8 mouse cellular contexts compared by ENCODE assay signal in genomic region chr7:34132355-34133079, GRCm38 (mm10). TPM values are rescaled to one million over a fixed set of nuclear protein-coding genes. Genes with fewer than 3 reads are reported as not detected.
DNase-seq lines count a peak whose midpoint lies in the region; ATAC-seq lines count a peak whose summit lies in the region.

No protein-coding gene starts in this region.

- peak; percentile 37 to 42 for DNase-seq in right cerebral cortex, postnatal 10 days (ENCODE audit: low spot score in 2 of 2)
- DNase-seq in right cerebral cortex, postnatal 25 days, result no peak
- DNase-seq in embryo, embryonic 11.5 days (ENCODE audit: low read depth, low spot score), result peak; percentile 22
- peak; percentile 58 to 72 for DNase-seq in kidney, postnatal 4 days
- DNase-seq in B cell, adult 2 months, result no peak
- DNase-seq in layer of hippocampus, adult 11-12 months (ENCODE audit: low spot score), result no peak

- H3K27me3 ChIP-seq in heart, embryonic 16.5 days (ENCODE audit: control insufficient read depth, insufficient read depth, low read length), result no peaks in the 10 kb centered on the region
- H3K27me3 ChIP-seq in midbrain, embryonic 15.5 days (replicated peaks), result no peaks in the 10 kb centered on the region

- WGBS in heart, embryonic 16.5 days, result under 1% methylated on average over 85 of the region's 116 CpGs
- 1% methylated on average over 65 of the region's 116 CpGs for WGBS in midbrain, embryonic 15.5 days

- peak overlapping the region; percentile 91 for H3K9ac ChIP-seq in heart, embryonic 16.5 days (ENCODE audit: low read length)
- peak overlapping the region; percentile 56 for H3K9ac ChIP-seq in midbrain, embryonic 15.5 days

- no peaks in the 10 kb centered on the region for H3K36me3 ChIP-seq in heart, embryonic 16.5 days (ENCODE audit: control insufficient read depth, insufficient read depth)
- no peaks in the 10 kb centered on the region for H3K36me3 ChIP-seq in midbrain, embryonic 15.5 days (replicated peaks)

- H3K9me3 ChIP-seq in heart, embryonic 16.5 days (replicated peaks; ENCODE audit: control insufficient read depth, low read length), result no peaks in the 10 kb centered on the region
- H3K9me3 ChIP-seq in midbrain, embryonic 15.5 days, result no peaks in the 10 kb centered on the region

- H3K4me1 ChIP-seq in heart, embryonic 16.5 days (ENCODE audit: control insufficient read depth, insufficient read depth, low read length), result peaks cover 17% of the 10 kb centered on the region
- H3K4me1 ChIP-seq in midbrain, embryonic 15.5 days, result peaks cover 24% of the 10 kb centered on the region

- H3K4me2 ChIP-seq in heart, embryonic 16.5 days (ENCODE audit: low read depth, low read length), result peak overlapping the region; percentile 63
- H3K4me2 ChIP-seq in midbrain, embryonic 15.5 days, result peak overlapping the region; percentile 79

- peak; percentile 79 for ATAC-seq in heart, embryonic 16.5 days (replicated peaks; ENCODE audit: extremely low read depth, insufficient read depth, low FRiP score)
- peak; percentile 84 for ATAC-seq in midbrain, embryonic 15.5 days (replicated peaks)

- peak overlapping the region; percentile 83 for H3K4me3 ChIP-seq in heart, embryonic 16.5 days (ENCODE audit: low read length)
- peak overlapping the region; percentile 67 for H3K4me3 ChIP-seq in midbrain, embryonic 15.5 days

- peak overlapping the region; percentile 56 for H3K27ac ChIP-seq in heart, embryonic 16.5 days (ENCODE audit: low read length)
- H3K27ac ChIP-seq in midbrain, embryonic 15.5 days, result peak overlapping the region; percentile 73

RNA-seq across cellular contexts. Expression of gene Wtip, which starts 0.6 kb away (rescaled TPM):
- 3.6 and 3.9 TPM in 2 replicates for polyA plus RNA-seq in heart, embryonic 16.5 days (2015; fragmentation: Nextera tagmentation; extraction: Ambion mirVana)
- polyA plus RNA-seq in midbrain, embryonic 15.5 days (2015; fragmentation: Nextera tagmentation; extraction: Ambion mirVana), result 4.3 and 6.4 TPM in 2 replicates

RNA-seq across cellular contexts. Expression of gene Uba2, which starts 36.9 kb away (rescaled TPM):
- polyA plus RNA-seq in heart, embryonic 16.5 days (2015; fragmentation: Nextera tagmentation; extraction: Ambion mirVana), result 103 and 115 TPM in 2 replicates
- polyA plus RNA-seq in midbrain, embryonic 15.5 days (2015; fragmentation: Nextera tagmentation; extraction: Ambion mirVana), result 169 and 180 TPM in 2 replicates

RNA-seq across cellular contexts. Expression of gene Scgb1b30, which starts 37.3 kb away (rescaled TPM):
- not detected in 2 replicates for polyA plus RNA-seq in heart, embryonic 16.5 days (2015; fragmentation: Nextera tagmentation; extraction: Ambion mirVana)
- not detected in 2 replicates for polyA plus RNA-seq in midbrain, embryonic 15.5 days (2015; fragmentation: Nextera tagmentation; extraction: Ambion mirVana)

Comparison
In these comparisons a context has a peak if more than half of its experiments do, and no peak if none do; other contexts are left out.
1. DNase-seq: peak in right cerebral cortex, postnatal 10 days (2 of 2), embryo, embryonic 11.5 days (single experiment) and kidney, postnatal 4 days (2 of 2); none in right cerebral cortex, postnatal 25 days (single experiment), B cell, adult 2 months (0 of 2) and layer of hippocampus, adult 11-12 months (single experiment).